Mouse (Mus musculus) gastrocnemius, postnatal 14 days (tissue): ENCODE results near the gene Tm6sf2. TPM values are rescaled to one million over a fixed set of nuclear protein-coding genes. Genes with fewer than 3 reads are reported as not detected.
"Not testable (repeated sequence)": the region's sequence is repeated elsewhere in the genome, so short reads cannot be mapped to it uniquely, and the experiment has no call there.

ENCODE experiments used
- DNase-seq: peaks from one replicate; pipeline ENCODE4 v3.0.0; 2021; ENCODE audit warnings: mixed read lengths
- intact Hi-C: fragments of 180-260 bp; cut with DNase I; formaldehyde crosslinking; loops from one replicate; pipeline ENCODE4 v1.15.1; 2025; ENCODE audit warnings: low total_unique reads
- long read RNA-seq, 2 experiments: library from polyadenylated mRNA; stranded (forward); transcript quantifications; one replicate each; pipeline ENCODE4 v2.0.0; 2021
- total RNA-seq, 2 experiments: library from RNA; stranded (reverse); gene quantifications; 2 replicates each; pipeline ENCODE4 v1.2.3; 2021

Gene Tm6sf2
- total RNA-seq, result under 1 TPM in 1 of 2 experiments, not detected in 1; 0.51 TPM
- long read RNA-seq, experiment 1, result 0 reads
- long read RNA-seq, experiment 2, result 0 reads

DNA sequence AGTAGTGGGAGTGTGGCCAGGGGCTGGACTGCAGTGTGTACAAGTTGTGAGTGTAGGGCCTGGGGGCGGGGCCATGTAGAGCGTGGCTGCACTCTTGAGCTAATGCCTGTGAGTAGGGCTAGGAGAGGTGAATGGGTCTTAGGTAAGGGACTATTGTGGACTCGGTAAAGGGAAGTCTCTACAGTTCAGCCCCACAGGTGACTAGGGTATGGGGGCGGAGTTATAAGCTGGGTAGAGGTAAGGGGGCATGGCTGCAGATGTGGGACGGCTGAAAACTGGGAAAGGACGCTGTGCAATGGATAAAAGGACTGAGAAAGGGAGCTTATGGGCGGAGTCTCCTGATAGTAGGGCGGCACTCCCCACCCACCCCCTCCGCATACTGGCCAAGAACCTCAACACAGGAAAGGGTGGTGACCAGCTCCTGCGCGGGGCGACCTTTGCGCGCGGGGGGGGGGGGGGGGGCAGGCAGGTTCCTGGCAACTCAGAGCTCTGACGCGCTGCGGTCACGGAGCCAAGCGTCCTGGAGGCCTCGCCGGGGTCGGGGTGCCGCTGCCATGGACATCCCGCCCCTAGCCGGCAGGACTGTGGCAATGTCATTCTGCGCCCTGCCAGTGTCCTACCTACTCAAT lies at the start of gene Tm6sf2:
TSS of gene Tm6sf2 (plus strand) at position 484 of the 629 bp plus-strand sequence.
- intact Hi-C loops, result no loop called here
- DNase-seq, result peak; percentile 35

DNA sequence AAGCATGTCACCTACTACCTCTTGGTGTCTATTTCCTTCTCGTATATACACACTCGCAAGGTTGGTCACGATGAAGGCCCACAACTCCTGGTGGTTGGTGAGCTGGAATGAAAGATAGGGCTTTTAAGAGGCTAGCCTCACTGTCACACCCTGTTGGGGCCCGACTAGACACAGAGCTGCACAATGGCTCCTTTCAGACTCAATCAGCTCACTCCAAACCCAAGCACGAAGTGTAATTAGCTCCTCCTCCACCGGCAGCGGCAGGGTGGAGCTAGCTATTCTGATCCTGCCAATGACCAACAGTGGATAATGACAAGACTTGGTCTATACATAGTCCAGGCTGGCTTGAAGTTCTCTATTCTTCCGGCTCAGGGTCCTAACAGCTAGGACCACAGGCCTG lies 49.1 kb upstream of the Tm6sf2 start:
- no peak for DNase-seq
- intact Hi-C loops, result no loop called here

DNA sequence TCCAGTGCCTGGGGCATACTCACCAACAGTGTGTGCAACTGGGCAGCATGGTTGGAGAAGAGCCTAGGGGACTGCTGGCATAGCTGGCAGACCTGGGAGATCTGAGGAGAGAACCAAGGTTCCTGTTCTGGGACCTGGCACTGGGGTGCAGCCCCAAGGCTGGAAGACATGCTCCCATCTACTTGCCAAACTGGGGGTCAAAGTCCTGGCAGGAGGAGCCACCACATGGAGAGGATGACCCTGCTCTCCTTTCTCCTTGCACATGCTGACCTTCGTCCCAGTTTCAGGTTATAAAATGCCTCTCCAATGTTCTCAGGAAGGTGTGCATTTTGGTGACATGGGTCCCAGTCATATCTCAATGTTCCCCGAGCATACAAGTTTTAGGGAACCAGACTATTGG lies 46.6 kb upstream of the Tm6sf2 start:
- intact Hi-C loops, result no loop called here
- no peak for DNase-seq

DNA sequence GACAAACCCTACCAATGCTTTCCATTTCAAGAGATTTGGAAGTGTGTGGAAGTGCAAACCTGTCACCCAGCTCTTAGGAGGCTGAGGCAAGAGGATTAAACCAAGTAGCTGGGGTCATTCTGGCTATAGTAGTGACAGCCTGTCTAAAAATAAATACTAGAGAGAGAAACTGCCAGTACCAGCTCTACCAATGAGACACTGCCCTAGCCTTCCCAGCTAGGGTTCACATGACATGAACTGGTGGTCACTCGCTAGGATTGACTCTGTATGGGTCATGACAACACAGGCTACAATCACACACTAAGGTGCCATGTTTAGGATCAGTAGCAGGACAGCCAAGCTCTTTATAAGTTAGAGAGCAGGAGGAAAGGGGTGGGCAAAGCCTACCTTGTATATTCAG lies 42.5 kb upstream of the Tm6sf2 start:
- DNase-seq, result no peak
- intact Hi-C loops, result no loop called here

DNA sequence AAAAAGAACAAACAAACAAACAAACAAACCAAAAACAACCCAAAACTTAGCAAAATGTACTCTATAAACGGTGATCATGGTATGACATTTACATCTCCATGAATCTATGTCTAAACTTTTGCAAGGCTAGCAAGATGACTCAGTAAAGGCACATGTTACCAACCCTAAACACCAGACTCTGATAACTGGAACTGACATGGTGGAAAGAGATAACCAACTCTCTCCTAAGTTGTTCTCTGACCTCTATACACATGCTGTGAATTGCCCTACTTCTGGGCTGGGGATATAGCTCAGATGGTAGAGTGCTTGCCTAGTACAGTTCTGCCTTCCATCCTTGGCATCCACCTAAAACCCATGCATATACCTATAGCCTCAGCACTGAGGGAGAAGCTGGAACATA lies 34.7 kb upstream of the Tm6sf2 start:
- DNase-seq, result no peak
- intact Hi-C loops, result no loop called here

DNA sequence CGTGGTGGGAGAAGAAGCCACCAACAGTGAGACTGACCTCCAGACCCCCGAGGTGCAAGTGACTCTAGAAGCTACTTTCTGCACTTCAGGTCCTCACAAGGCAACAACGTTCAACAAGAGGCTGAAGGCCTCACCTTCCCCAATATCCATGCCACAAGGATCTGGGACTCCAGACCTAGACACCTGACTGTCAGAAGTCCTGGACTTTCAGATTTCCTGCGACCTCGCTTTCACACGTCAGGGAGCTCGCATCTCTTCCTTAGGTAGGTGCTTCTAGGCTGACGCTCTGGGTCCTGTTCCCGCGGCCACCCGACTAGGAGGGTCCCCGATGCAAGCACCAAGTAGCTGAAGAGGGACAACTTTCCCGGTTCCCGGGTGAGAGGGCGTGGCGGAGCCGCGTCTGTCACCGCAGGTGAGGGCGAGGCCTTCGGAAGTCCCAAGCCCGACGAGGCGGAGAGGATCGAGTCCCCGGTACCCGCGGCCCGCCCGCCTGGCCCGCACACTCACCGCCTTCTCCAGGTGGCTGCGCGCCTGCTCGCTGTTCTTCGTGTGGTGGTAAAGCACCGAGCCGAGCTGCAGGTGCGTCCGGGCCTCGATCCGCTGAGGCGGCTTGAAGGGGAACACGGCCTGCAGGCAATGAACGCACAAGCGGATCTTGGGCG lies 30.7 kb upstream of the Tm6sf2 start:
- peak; percentile 31 for DNase-seq
- intact Hi-C loops, result no loop called here

DNA sequence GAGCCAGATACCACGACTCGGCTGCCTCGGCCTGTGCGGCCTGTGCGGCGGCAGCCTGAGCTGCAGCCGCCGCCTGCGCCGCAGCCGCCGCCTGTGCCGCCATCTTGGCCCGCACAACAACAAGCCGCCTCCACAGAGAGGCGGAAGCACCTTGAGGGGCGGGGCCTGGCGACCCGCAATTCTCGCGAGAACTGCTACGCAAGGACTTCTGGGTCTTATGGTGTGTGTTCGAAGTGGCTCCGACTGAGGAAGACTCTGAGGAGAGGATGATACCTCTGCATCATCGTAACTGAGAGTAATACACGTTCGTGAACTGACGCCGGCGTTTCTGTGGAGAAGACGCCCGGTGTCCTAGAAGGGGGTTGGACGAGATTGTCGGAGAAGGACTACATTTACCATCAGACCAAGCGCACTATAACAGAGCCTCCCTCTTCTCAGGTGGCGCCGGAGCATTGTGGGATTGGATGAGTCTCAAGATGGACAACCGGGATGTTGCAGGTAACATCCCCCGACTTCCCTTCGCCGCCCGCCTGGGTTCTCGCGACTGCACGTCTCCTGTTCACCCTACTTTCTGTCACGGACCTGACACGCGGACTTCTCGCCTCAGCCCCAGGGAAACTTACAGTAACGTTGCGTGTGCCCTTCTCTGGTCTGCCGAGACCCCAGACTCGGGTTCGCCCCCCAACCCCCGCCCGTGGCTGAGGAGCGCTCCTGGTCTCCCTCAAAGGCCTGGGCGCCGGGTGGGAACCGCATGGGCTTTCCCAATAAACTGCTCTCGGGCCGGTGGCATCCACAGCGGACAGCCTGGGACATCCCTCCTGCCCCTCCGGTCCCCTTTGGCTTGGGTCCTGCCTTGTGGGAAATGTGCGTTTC lies 29.9 kb upstream of the Tm6sf2 start, which contains the start of the genes Mau2 and Sugp1:
TSS of gene Mau2 (minus strand) at position 152 of the 873 bp plus-strand sequence.
TSS of gene Sugp1 (plus strand) at position 231 of the 873 bp plus-strand sequence.
- intact Hi-C loops, result no loop called here

DNA sequence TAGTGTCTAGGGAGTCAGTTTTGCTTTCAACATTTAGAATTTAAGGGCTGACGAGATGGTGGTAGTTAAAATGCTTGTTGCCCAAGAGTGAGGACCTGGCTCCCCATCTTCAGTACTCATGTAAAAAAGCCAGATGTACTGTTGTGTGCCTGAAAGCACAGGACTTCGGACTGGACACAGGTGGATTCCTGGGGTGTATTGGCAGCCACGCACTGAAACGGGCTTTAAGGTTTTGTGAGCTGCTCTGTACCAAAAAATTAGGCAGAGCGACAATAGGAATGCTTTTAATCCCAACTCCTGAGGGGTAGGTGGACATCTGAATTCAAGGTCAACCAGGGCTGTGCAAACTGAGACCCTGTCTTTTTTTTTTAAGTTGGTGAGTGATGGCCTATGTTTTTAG lies 28.7 kb upstream of the Tm6sf2 start:
- DNase-seq, result no peak
- intact Hi-C loops, result no loop called here

More for the DNA sequence above, 29.9 kb upstream of the Tm6sf2 start, which contains the start of the genes Mau2 and Sugp1:
- DNase-seq, result peak; percentile 96

DNA sequence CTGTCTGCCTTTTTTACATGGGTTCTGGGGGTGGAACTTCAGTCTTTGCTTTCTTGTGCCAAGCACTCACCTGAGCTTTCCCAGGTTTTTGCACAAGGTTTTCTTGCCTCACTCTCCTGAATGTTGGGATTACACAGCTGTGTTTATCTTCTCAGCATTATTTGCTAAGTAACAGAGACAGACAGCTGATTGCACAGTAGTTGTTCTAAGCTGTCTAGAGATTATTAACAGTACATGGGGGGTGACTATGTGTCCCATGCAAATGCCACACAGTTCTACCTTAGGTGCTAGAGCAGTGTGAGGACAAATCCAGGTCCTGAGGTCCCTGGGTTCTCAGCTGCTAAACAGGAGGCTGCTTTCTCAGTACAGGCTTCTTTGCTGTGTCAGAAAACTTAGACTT lies 23.1 kb upstream of the Tm6sf2 start:
- intact Hi-C loops, result no loop called here
- DNase-seq, result no peak

DNA sequence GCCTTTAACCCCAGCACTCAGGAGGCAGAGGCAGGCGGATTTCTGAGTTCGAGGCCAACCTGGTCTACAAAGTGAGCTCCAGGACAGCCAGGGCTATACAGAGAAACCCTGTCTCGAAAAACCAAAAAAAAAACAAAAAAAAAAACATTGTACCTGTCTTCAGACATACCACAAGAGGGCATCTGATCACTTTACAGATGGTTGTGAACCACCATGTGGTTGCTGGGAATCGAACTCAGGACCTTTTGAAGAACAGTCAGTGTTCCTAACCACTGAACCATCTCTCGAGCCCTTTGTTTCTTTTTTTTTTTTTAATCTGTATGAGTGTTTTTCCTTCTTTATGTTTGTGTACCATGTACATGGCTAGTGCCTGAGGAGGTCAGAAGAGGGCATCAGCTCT lies 22.3 kb upstream of the Tm6sf2 start:
- intact Hi-C loops, DNase-seq: not testable (repeated sequence)

DNA sequence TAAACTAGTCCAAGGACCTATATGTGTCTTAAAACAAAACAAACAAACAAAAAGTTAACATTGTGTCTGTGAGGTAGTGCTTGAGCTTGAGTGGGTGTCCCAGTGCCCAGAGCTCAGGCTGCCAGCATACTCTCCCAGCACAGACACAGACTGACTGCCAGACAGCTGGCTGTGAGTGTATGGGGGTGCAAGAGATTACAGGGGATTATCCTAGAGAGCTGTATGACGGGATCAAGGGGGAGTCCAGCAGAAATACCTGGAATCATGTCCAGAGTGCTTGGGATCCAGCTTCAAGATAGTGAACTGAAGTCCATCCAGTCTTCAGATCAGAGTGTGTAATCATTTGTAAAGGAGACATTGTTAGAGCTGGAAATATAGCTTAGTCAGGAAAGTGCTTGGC lies 15.0 kb upstream of the Tm6sf2 start:
- no peak for DNase-seq
- intact Hi-C loops, result no loop called here

DNA sequence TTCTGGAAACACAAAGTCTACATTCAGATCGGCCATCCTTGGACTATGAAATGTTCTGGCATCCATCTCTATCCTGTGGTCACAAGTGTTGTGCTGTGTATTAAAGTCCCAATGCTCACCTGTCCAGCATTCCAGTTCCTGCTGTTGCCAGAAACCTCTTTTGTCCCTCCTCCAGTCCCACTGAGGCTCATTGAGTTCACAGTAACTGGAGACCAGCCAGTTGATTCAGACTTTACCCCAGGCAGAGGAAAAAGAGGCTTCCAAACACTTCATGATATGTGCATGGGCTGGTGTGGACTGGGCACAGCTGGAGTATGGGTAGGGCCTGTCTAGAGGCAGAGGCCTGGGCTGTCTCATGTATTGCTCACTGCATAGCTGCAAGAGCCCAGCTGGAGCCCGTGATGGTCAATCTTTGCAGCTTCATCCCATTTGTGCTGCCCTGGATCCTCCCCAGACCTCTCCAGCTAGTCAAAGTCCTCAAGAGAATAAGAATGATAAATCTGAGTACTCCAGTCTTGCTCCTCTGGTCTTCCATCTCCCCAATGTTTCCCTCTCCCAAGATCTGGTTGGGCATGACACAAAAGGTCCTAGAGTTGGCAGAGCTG lies 786 bp upstream of the Tm6sf2 start:
- intact Hi-C loops, result no loop called here
- no peak for DNase-seq

DNA sequence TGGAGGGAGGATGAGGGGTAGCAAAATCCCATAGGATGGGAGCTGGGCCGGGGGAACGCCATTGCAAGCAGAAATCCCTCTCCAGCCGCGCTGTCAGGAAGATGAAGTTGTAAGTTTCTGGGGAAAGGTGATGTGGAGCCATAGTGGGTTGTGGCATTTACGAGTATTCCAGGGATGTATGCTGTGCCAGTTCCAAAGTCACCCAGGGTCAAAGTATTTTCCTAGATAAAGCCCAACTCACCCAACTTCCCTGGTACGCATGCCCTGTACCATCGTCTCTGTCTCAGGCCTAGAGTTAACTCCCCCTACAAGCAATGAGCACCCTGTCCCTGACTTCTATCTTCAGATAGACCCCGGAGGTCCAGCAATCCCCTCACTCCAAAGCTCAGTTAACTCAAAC lies 396 bp downstream of the Tm6sf2 start:
- no peak for DNase-seq
- intact Hi-C loops, result no loop called here

DNA sequence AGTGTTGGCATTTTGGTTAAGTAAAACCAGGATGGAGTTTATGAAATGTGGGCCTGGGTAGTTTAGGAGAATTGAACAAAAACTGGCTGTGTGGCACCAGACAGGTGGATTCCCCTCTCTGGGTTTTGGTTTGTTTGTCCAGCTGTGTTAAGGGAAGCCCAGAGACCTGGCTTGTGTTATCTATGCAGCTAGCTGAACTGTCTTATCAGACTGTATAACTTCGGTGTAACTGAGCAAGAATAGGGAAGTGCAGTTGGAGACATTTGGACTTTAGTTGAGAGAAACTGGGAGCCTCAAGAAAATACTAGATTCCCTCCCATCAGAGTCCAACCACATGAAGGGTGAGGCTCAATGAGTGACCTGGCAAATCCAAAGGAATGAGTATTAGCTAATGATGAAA lies 958 bp downstream of the Tm6sf2 start:
- intact Hi-C loops, result no loop called here
- no peak for DNase-seq

DNA sequence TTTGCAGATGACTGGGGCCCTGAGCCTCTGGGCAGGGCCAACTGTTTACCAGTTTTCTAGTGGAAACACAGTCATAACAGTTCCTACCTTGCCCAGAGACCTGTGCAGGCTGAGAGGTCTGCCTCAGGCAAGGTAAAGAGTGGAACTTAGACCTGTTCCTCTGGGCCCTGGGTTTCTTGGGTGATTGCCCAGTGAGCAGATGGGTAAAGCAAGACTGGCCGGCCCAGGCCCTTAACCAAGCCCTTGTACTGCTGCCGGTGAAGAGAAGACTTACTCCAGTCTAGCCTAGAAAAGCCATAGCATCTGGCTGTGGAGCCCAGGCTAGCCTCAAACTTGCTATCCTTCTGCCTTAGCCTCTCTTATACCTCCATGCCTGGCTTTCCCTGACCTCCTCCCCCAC lies 9.3 kb downstream of the Tm6sf2 start:
- intact Hi-C loops, result no loop called here

DNA sequence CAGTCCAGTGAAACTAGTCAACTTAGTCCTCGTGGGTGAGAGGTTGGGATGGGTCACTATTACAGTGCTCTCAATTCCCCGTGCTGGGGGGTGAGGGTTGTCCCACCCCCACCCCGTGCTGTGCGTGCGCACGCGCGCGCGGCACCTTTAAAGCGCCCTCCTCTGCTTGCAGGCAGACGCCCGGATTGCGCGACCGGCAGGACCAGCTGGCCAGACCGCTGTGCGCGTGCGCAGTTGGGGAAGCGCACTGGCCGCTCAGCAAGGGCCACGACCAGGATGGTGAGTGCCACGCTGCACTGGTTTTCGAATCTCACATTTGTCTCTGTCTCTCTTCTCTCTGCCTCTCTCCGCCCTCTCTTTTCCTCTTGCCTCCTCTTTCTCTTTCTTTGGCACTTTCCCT lies 10.6 kb downstream of the Tm6sf2 start, which contains the start of gene Hapln4:
TSS of gene Hapln4 (plus strand) at position 173 of the 400 bp plus-strand sequence.
- intact Hi-C loops, result no loop called here
- no peak for DNase-seq

More for the DNA sequence above, 9.3 kb downstream of the Tm6sf2 start:
- no peak for DNase-seq

DNA sequence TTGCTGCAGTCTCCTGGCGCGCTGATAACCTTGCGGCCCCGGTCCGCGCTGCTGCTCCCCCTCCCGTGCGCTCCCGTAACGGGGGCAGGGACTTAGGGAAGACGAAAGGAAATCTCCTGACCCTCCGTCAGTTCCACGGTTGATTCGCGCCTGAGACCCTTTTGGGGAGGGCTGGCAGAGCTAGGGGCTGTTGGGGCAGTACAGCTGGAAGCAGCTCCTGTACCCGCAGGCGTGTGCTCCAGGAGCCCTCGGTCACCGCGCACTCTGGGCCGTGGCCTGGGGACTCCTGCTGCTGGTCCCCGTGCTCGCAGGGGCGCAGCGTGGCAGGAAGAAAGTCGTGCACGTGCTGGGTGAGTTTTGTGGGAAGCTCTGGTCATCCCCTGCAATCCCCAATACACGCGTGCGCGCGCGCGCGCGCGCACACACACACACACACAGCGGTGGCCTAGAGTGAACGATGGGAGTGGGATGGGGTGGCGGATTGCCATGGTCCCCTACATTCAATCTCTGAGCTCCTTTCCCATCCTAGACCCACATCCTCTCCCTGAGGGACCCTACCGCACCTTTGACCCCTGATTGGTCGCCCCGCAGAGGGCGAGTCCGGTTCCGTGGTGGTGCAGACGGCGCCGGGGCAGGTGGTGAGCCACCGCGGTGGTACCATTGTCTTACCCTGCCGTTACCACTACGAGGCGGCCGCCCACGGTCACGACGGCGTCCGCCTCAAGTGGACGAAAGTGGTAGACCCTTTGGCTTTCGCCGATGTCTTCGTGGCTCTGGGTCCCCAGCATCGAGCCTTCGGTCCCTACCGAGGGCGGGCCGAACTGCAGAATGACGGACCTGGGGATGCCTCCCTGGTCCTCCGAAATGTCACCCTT lies 11.7 kb downstream of the Tm6sf2 start:
- intact Hi-C loops, result loop anchor here (5.0 kb wide), 1 partner anchor 83 kb away; no protein-coding TSS in a partner anchor

DNA sequence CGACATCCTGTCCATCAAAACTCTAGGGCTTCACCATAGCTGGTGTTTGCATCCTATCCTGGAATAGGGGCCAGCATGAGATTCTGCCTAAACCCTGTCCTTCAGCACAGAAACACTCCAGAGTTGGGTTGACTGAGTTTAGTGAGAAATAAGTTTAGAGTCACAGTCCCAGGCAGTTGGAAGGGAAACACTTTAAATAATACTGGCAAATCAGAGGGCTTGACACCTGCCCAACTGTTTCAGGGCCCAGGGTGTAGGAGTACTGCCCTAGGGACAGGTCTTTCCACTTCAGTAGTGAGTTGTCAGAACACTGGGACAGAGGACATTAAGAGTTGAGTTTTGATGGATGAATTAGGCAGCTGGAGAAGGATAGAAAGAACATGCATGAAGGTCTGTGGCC lies 13.4 kb downstream of the Tm6sf2 start:
- DNase-seq, result no peak
- intact Hi-C loops, result loop anchor here (5.0 kb wide), 1 partner anchor 81 kb away; no protein-coding TSS in a partner anchor

More for the DNA sequence above, 11.7 kb downstream of the Tm6sf2 start:
- no peak for DNase-seq

DNA sequence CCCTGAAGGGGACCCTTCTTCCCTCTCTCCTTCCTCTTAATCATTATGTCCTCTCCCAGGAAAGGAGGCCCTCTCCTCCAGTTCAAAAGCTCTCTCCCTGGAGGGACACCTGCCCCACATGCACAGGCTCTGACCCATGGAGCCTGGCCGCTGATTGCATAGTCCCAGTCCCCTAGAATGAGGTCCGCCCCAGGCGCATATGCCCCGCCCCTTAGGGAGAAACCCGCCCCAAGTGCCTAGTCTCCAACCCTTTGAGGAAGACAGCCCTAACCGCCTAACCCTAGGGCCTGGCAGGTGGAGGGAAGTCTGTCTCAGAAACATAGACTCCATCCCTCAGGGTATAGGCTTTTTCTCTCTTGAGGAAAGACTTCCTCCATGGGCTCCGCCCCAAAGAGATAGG lies 14.5 kb downstream of the Tm6sf2 start:
- DNase-seq, result no peak
- intact Hi-C loops, result loop anchor here (5.0 kb wide), 1 partner anchor 80 kb away; no protein-coding TSS in a partner anchor
